Mouse (Mus musculus) myocyte (in vitro differentiated cells): ENCODE measurements around the gene Polr1e.

Experiments
- MYOD1 ChIP-seq, 3 experiments: IDR thresholded peaks; one replicate each; pipeline ENCODE4 v1.6.1; 2011; ENCODE audit warnings: control low read depth in 2 of 3, low read depth in 2 of 3, mild to moderate bottlenecking in 2 of 3, moderate library complexity in 1 of 3; ENCODE audit not compliant: insufficient read length in 2 of 3, control insufficient read depth in 1 of 3
- POLR2A ChIP-seq: IDR thresholded peaks from one replicate; pipeline ENCODE4 v1.6.1; 2011; ENCODE audit warnings: low read depth, mild to moderate bottlenecking, control low read depth, moderate library complexity; ENCODE audit not compliant: insufficient read length
- TCF12 ChIP-seq: IDR thresholded peaks from one replicate; pipeline ENCODE4 v1.6.1; 2011; ENCODE audit warnings: mild to moderate bottlenecking, control low read depth; ENCODE audit not compliant: poor library complexity, insufficient read depth, severe bottlenecking
- USF1 ChIP-seq: IDR thresholded peaks from one replicate; pipeline ENCODE4 v1.6.1; 2011; ENCODE audit warnings: low read depth, mild to moderate bottlenecking, control low read depth, moderate library complexity

- TF ChIP-seq POLR2A (no peak), MYOD1 (IDR thresholded peaks at IDR 0.05; ENCODE audit: control insufficient read depth in 1 of 3, insufficient read length in 2 of 3, low read depth in 2 of 3) (no peak), USF1 (no peak), TCF12 (no peak)
These were observed 35.8 kb upstream of the Polr1e start for GRCm38 (mm10) chr4:44982440-44983130.
